In genomic region chr3:20026481-20026880, GRCm38 (mm10) we compare ENCODE assay signal across 15 mouse cellular contexts.
"Had no signal": no experiment of that assay in that cellular context is flagged by ENCODE, and none has a peak within 500 bp of the region (broad histone marks: within the 10 kb centered on the region; RNA-seq: fewer than 3 reads in every experiment).

No protein-coding gene starts in this region.

- DNase-seq: kidney, adult 8-10 months; kidney, postnatal 25 days; left cerebral cortex, postnatal 4 days; liver, embryonic 13.5 days; lung, embryonic 14.5 days; lung, postnatal 10 days; lung, postnatal 4 days; right cerebral cortex, adult 18-20 months; right cerebral cortex, postnatal 4 days; spleen, adult 18-20 months; thymus, adult 18-20 months; thymus, postnatal 14 days had no signal

- H3K27me3 ChIP-seq: limb, embryonic 13.5 days; liver, embryonic 13.5 days; midbrain, embryonic 13.5 days had no signal

- ATAC-seq: intestine, postnatal 0 days; midbrain, embryonic 13.5 days had no signal

- H3K9me3 ChIP-seq: limb, embryonic 13.5 days; liver, embryonic 13.5 days; midbrain, embryonic 13.5 days had no signal

- H3K4me3 ChIP-seq: limb, embryonic 13.5 days; liver, embryonic 13.5 days; midbrain, embryonic 13.5 days had no signal

- H3K4me1 ChIP-seq: limb, embryonic 13.5 days; liver, embryonic 13.5 days; midbrain, embryonic 13.5 days had no signal

- H3K27ac ChIP-seq: limb, embryonic 13.5 days; midbrain, embryonic 13.5 days had no signal

- H3K4me2 ChIP-seq: limb, embryonic 13.5 days; liver, embryonic 13.5 days; lung, embryonic 14.5 days; midbrain, embryonic 13.5 days had no signal

- H3K9ac ChIP-seq: limb, embryonic 13.5 days; liver, embryonic 13.5 days; lung, embryonic 14.5 days; midbrain, embryonic 13.5 days had no signal
